Mouse (Mus musculus) brain, embryonic 14.5 days (tissue): ENCODE results near the gene Mmd2.

Experiments
- CTCF ChIP-seq: fragments of 200-500 bp; IDR thresholded peaks from 2 replicates; pipeline ENCODE4 v1.5.1; 2012; ENCODE audit warnings: inconsistent platforms, mild to moderate bottlenecking, moderate library complexity, borderline replicate concordance; ENCODE audit not compliant: insufficient read depth, insufficient read length; ENCODE audit errors: extremely low read depth
- POLR2A ChIP-seq: fragments of 200-500 bp; IDR thresholded peaks from 2 replicates; pipeline ENCODE4 v1.6.1; 2012; ENCODE audit warnings: mild to moderate bottlenecking, inconsistent platforms, borderline replicate concordance; ENCODE audit not compliant: poor library complexity, insufficient read depth, insufficient read length, severe bottlenecking; ENCODE audit errors: extremely low read depth

DNA sequence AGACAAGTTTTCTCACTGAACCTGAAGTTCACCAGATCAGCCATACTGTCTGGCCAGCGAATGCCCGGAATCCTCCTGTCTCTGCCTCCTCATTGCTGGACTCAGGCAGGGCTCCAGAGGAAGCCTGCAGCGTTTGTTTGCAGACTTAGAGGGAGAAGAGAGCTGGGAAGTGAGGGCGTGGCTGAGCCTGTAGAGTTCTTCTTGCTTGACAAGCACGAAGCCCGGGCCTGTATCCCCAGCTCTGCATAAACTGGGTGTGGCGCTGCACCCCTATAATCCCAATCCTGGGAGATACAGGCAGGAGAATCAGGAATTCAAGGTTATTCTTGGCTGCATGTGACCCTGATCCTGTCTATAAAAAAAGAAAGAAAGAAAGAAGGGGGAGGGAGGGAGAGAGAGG is 48.3 kb downstream of the Mmd2 start:
- TF ChIP-seq POLR2A (no peak), CTCF (no peak)
